Mouse (Mus musculus): ENCODE data around the gene Dnajb12.

GRCm38 (mm10) chr10:59864884-59865726, 14.3 kb upstream of the Dnajb12 start:
- TF ChIP-seq POLR2A (IDR thresholded peaks at IDR 0.05; ENCODE audit: borderline replicate concordance, control insufficient read depth, low read depth, low read length) (no peak), CTCF (IDR thresholded peaks at IDR 0.05; ENCODE audit: control insufficient read depth, insufficient read depth, low read length) (peak; percentile 100)
